Mouse (Mus musculus): ENCODE measurements around the gene Arsg. TPM values are rescaled to one million over a fixed set of nuclear protein-coding genes. Genes with fewer than 3 reads are reported as not detected.

The Arsg gene
- polyA plus RNA-seq, 1 experiment from 2014 or later: 1.9 TPM

DNA sequence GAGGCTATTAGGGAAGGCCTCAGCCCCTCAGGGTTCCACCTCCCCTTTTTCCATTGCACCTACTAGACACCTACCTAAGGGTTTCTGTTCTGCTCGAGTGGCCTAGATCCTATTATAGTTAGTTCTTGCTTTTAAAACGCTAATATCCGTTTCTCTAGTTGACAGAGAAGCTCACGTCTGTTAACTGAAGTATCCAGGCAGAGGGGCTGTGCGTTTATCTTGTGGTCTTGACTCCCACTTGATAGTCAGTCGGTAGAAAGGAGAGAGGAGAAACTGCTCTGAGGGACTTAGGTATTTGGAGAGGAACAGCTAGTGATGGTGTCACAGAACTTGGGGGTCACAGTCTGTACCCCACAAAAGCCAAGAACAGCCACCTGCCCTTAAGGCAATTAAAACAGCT, 3.5 kb downstream of the Arsg start:
- DNase-seq (ENCODE audit: low spot score) (no peak), ATAC-seq (replicated peaks; ENCODE audit: insufficient number of reproducible peaks, low FRiP score, low TSS enrichment, low read depth) (no peak)
- no peaks in the 10 kb centered on the region for H3K9me3 ChIP-seq (replicated peaks; ENCODE audit: control insufficient read depth, low read length)
- H3K36me3 ChIP-seq (replicated peaks; ENCODE audit: control insufficient read depth, insufficient read depth, low read depth, low read length): no peaks in the 10 kb centered on the region
- 0 out of 2 replicates have a peak, but pooled peaks cover 5% of the 10 kb centered on the region for H3K27me3 ChIP-seq (ENCODE audit: control insufficient read depth, insufficient read depth, low read length)
- no peak overlapping the region for H3K4me3 ChIP-seq (ENCODE audit: low read depth, low read length)
- H3K4me1 ChIP-seq (ENCODE audit: control insufficient read depth, insufficient read depth, low read length): peaks cover 3% of the 10 kb centered on the region; the same call in 1 of the 2 replicates
- H3K27ac ChIP-seq (replicated peaks; ENCODE audit: low read depth, low read length): no peak overlapping the region
- H3K4me2 ChIP-seq (ENCODE audit: low read depth, low read length): no peak overlapping the region
- 55% methylated on average over 6 of the region's 6 CpGs for WGBS
- no peak overlapping the region for H3K9ac ChIP-seq (replicated peaks; ENCODE audit: low read length)

DNA sequence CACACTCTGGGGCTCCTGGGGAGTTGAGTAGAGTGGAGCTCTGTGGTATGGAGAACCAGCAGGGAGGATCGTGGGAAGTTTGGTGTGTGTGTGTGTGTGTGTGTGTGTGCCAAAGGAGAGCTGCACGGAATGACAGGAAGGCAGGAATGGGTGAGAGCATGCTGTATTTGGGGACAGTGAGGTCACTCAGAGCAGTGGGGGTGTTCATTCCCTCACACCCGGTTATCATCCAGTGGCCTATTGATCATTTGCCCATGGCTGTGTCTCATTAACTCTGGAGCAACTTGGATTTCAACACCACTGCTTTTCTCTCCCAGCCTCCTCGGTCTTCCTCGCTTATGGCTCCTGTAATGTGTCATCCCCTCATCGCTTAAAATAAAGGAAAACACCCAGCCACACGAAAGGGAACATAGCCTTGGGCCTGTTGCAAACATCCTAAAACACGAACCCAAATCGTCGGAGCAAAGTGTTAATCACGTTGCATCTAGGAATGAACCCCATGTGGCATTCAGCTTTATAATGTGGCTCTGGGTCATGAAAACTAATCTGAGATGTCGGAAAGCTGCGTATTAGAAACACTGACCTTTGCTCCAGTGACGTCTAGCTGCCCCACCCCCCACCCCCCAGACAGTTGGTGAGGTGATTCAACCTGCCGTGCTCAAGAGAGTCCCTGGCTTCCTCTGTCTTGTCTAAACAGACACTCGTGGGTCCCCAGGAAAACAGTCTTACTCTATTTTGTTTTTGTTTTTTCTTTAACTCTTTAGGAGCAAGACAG, 4.6 kb downstream of the Arsg start:
- no peak overlapping the region for H3K27ac ChIP-seq (replicated peaks; ENCODE audit: low read depth, low read length)
- peaks cover 3% of the 10 kb centered on the region; the same call in 1 of the 2 replicates for H3K4me1 ChIP-seq (ENCODE audit: control insufficient read depth, insufficient read depth, low read length)

DNA sequence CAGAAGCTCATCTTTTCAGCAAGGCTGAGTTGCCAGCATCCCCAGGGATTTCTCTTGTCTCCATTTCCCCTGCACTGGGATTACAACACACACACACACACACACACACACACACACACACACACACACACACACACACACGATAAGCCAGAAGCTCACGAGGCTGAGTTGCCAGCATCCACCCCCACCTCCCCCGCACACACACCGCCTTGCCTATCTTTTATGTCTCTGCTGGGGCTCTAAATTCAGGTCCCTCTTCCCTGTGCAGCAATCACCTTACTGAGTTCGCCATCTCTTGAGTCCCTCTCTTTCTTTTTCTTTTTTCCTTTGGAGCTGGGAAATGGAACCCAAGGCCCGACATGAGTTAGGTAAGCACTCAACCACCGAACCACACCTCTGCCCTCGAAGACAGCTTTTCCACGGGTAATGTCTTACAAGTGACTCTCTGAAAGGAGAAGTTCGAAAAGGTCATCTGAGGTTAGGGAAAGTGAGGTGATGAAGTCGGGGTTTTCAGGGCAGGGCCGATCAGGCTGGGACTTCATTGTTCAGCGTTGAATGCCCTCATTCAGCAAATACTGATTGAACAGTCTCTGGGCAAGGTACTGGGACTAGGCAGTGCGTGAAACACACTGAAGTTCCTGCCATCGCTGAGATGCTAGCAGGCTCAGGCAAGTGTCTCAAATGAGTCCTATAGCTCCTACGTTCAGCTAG, 6.6 kb downstream of the Arsg start:
- Histone ChIP-seq H3K4me1 (ENCODE audit: control insufficient read depth, insufficient read depth, low read length) (no peaks in the 10 kb centered on the region), H3K9ac (replicated peaks; ENCODE audit: low read length) (no peak overlapping the region), H3K4me3 (ENCODE audit: low read depth, low read length) (no peak overlapping the region), H3K4me2 (ENCODE audit: low read depth, low read length) (no peak overlapping the region), H3K36me3 (replicated peaks; ENCODE audit: control insufficient read depth, insufficient read depth, low read depth, low read length) (no peaks in the 10 kb centered on the region), H3K27me3 (ENCODE audit: control insufficient read depth, insufficient read depth, low read length) (no peaks in the 10 kb centered on the region), H3K9me3 (replicated peaks; ENCODE audit: control insufficient read depth, low read length) (no peaks in the 10 kb centered on the region), H3K27ac (replicated peaks; ENCODE audit: low read depth, low read length) (no peak overlapping the region)
- DNase-seq (ENCODE audit: low spot score) (no peak), ATAC-seq (replicated peaks; ENCODE audit: insufficient number of reproducible peaks, low FRiP score, low TSS enrichment, low read depth) (no peak)
- 56% methylated on average over 16 of the region's 16 CpGs for WGBS

More for the DNA sequence above, 4.6 kb downstream of the Arsg start:
- H3K9me3 ChIP-seq (replicated peaks; ENCODE audit: control insufficient read depth, low read length): no peaks in the 10 kb centered on the region
- no peaks in the 10 kb centered on the region for H3K36me3 ChIP-seq (replicated peaks; ENCODE audit: control insufficient read depth, insufficient read depth, low read depth, low read length)
- no peak for ATAC-seq (replicated peaks; ENCODE audit: insufficient number of reproducible peaks, low FRiP score, low TSS enrichment, low read depth)
- no peak for DNase-seq (ENCODE audit: low spot score)
- H3K9ac ChIP-seq (replicated peaks; ENCODE audit: low read length): no peak overlapping the region
- 43% methylated on average over 16 of the region's 16 CpGs for WGBS
- H3K27me3 ChIP-seq (ENCODE audit: control insufficient read depth, insufficient read depth, low read length): 0 out of 2 replicates have a peak, but pooled peaks cover 5% of the 10 kb centered on the region
- no peak overlapping the region for H3K4me2 ChIP-seq (ENCODE audit: low read depth, low read length)
- H3K4me3 ChIP-seq (ENCODE audit: low read depth, low read length): no peak overlapping the region

DNA sequence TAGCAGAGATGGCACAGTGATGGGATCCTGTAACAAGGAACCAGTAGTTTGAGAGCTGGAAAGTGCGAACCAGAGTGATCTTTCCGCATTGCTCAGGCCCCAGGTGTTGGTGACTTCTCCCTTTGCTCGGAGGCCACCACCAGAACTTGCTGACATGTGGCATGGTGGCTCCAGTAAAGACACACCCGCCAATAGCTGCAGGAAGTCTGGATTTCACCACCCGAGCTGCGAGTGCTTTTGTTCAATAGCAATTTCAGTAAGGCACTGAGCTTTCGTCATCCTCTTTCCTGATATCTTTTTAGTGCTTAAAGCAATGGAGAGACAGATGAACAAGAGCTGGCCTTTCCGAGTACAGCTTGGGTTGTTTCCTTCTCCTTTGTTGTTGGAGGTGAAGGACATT, 7.3 kb downstream of the Arsg start:
- H3K4me1 ChIP-seq (ENCODE audit: control insufficient read depth, insufficient read depth, low read length): no peaks in the 10 kb centered on the region
- 84% methylated on average over 8 of the region's 8 CpGs for WGBS
- H3K36me3 ChIP-seq (replicated peaks; ENCODE audit: control insufficient read depth, insufficient read depth, low read depth, low read length): no peaks in the 10 kb centered on the region
- DNase-seq (ENCODE audit: low spot score) (no peak), ATAC-seq (replicated peaks; ENCODE audit: insufficient number of reproducible peaks, low FRiP score, low TSS enrichment, low read depth) (no peak)
- H3K4me3 ChIP-seq (ENCODE audit: low read depth, low read length): no peak overlapping the region
- H3K4me2 ChIP-seq (ENCODE audit: low read depth, low read length): no peak overlapping the region
- no peaks in the 10 kb centered on the region for H3K27me3 ChIP-seq (ENCODE audit: control insufficient read depth, insufficient read depth, low read length)
- no peaks in the 10 kb centered on the region for H3K9me3 ChIP-seq (replicated peaks; ENCODE audit: control insufficient read depth, low read length)
- H3K9ac ChIP-seq (replicated peaks; ENCODE audit: low read length): no peak overlapping the region
- H3K27ac ChIP-seq (replicated peaks; ENCODE audit: low read depth, low read length): no peak overlapping the region

DNA sequence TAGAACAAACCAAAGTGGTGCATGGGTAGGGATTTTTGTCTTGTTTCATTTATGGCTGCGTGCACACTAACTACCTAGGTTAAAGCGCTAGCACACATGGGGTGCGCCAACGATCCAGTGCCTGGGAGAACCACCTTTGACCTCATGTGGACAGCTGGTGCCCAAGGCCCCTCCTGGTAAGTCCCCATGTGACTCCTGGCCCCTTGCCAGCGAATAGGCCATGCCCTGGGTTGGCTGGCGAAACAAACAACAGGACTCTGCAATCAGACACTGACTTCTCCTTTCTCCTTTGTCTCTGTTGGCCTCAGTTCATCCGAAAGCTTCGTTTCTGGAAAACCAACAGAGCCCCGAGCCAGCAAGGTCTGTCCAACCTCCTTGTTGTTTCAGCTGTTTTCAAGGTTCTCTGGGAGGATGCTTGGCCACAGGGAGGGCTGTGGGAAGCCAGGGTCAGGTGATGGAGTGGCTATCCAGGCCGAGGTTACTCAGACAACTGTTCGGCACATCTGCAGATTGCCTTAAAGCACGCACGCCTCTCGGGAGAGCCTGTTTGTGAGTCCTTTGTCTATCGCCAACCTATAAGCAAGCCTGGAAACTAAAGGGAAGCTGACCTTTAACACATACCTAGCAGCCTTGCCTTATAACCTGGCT, 12.3 kb downstream of the Arsg start:
- 73% methylated on average over 15 of the region's 15 CpGs for WGBS
- no peak overlapping the region for H3K27ac ChIP-seq (replicated peaks; ENCODE audit: low read depth, low read length)
- H3K9ac ChIP-seq (replicated peaks; ENCODE audit: low read length): no peak overlapping the region
- no peak overlapping the region for H3K4me3 ChIP-seq (ENCODE audit: low read depth, low read length)
- ATAC-seq (replicated peaks; ENCODE audit: insufficient number of reproducible peaks, low FRiP score, low TSS enrichment, low read depth) (no peak), DNase-seq (ENCODE audit: low spot score) (no peak)
- no peaks in the 10 kb centered on the region for H3K27me3 ChIP-seq (ENCODE audit: control insufficient read depth, insufficient read depth, low read length)
- no peaks in the 10 kb centered on the region for H3K36me3 ChIP-seq (replicated peaks; ENCODE audit: control insufficient read depth, insufficient read depth, low read depth, low read length)
- no peak overlapping the region for H3K4me2 ChIP-seq (ENCODE audit: low read depth, low read length)
- H3K9me3 ChIP-seq (replicated peaks; ENCODE audit: control insufficient read depth, low read length): no peaks in the 10 kb centered on the region
- no peaks in the 10 kb centered on the region for H3K4me1 ChIP-seq (ENCODE audit: control insufficient read depth, insufficient read depth, low read length)

DNA sequence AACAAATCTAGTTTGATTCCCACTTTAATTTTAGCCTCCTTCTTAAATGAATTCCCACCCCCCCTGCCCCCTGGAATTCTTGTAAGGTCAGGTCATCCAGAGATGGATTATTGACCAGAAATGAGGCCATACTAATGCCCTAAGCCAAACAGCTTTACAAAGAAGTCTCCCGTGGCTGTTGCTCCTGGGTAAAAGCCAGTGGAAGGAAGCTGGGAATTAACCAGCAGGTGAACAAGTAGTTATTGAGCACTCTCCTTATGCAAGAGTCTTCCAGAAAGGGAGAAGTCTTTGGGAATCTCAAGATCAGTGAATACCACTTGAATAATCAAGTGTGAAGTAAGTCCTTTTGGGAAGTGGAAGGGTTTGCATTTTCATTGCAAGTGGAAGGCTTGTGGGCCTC, 13.9 kb downstream of the Arsg start:
- no peak overlapping the region for H3K27ac ChIP-seq (replicated peaks; ENCODE audit: low read depth, low read length)
- H3K4me2 ChIP-seq (ENCODE audit: low read depth, low read length): no peak overlapping the region
- no peaks in the 10 kb centered on the region for H3K4me1 ChIP-seq (ENCODE audit: control insufficient read depth, insufficient read depth, low read length)
- H3K36me3 ChIP-seq (replicated peaks; ENCODE audit: control insufficient read depth, insufficient read depth, low read depth, low read length): no peaks in the 10 kb centered on the region
- no peak for ATAC-seq (replicated peaks; ENCODE audit: insufficient number of reproducible peaks, low FRiP score, low TSS enrichment, low read depth)
- WGBS: 38% methylated on average over 1 of the region's 1 CpGs
- H3K27me3 ChIP-seq (ENCODE audit: control insufficient read depth, insufficient read depth, low read length): no peaks in the 10 kb centered on the region
- H3K9me3 ChIP-seq (replicated peaks; ENCODE audit: control insufficient read depth, low read length): no peaks in the 10 kb centered on the region
- H3K9ac ChIP-seq (replicated peaks; ENCODE audit: low read length): no peak overlapping the region
- no peak for DNase-seq (ENCODE audit: low spot score)
- H3K4me3 ChIP-seq (ENCODE audit: low read depth, low read length): no peak overlapping the region

DNA sequence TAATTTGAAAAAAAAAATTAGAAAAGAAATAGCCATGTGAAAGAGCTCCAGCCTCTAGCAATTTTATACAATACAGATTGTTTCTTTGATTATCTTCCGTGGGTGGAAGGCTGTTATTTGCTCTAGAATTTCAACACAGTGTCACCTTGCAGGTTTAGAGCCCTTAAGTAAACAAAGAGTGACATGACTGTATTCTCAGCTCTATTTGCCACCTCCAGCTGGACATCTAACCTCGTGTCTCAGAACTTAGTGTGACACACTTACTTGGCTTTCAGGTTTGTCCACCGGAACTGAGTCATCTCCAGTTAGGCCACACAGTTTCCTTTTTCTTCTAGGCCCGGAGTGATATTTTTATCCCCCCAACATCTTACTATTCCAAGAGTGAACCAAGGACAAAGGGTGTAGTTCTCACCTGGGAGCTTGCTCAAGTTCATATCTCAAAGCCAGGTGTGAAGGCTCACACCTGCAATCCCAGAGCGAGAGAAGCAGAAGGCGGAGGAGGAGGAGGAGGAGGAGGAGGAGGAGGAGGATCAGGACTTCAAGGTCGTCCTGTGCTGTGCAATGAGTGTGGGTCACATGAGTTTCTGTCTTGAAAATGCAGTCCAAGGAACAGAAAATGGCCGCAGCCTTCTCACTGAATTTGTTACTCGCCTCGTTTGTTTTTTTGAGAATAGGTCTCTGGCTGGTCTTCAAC, 15.0 kb downstream of the Arsg start:
- H3K27me3 ChIP-seq (ENCODE audit: control insufficient read depth, insufficient read depth, low read length): no peaks in the 10 kb centered on the region
- H3K4me3 ChIP-seq (ENCODE audit: low read depth, low read length): no peak overlapping the region
- no peaks in the 10 kb centered on the region for H3K4me1 ChIP-seq (ENCODE audit: control insufficient read depth, insufficient read depth, low read length)
- no peak overlapping the region for H3K27ac ChIP-seq (replicated peaks; ENCODE audit: low read depth, low read length)
- 78% methylated on average over 10 of the region's 10 CpGs for WGBS
- H3K4me2 ChIP-seq (ENCODE audit: low read depth, low read length): no peak overlapping the region
- no peak overlapping the region for H3K9ac ChIP-seq (replicated peaks; ENCODE audit: low read length)
- DNase-seq (ENCODE audit: low spot score): no peak
- no peaks in the 10 kb centered on the region for H3K36me3 ChIP-seq (replicated peaks; ENCODE audit: control insufficient read depth, insufficient read depth, low read depth, low read length)
- ATAC-seq (replicated peaks; ENCODE audit: insufficient number of reproducible peaks, low FRiP score, low TSS enrichment, low read depth): no peak
- no peaks in the 10 kb centered on the region for H3K9me3 ChIP-seq (replicated peaks; ENCODE audit: control insufficient read depth, low read length)
